Mouse (Mus musculus) midbrain, embryonic 16.5 days (tissue): ENCODE measurements at regions not wholly inside any gene's neighbourhood (a gene's known extent, or its start where the extent isn't known, plus 50 kb on each side); places are given as distances from the start of the nearest gene placed in this dataset.

Source experiments
- ATAC-seq: fragments of 200-750 bp; cut with Nextera tagmentation; 2 replicates; pipeline ENCODE4 v1.8.0; 2017; ENCODE audit warnings: moderate TSS enrichment
- H3K27ac ChIP-seq: fragments of 300-500 bp; sonication (generic); 2 replicates; pipeline ENCODE4 v1.5.1; 2014; ENCODE audit warnings: mild to moderate bottlenecking, low read length, mixed read lengths
- H3K27me3 ChIP-seq: fragments of 300-500 bp; sonication (generic); 2 replicates; pipeline ENCODE4 v1.6.1; 2014; ENCODE audit warnings: low read depth, low read length, mixed read lengths; ENCODE audit not compliant: control insufficient read depth, insufficient read depth
- H3K36me3 ChIP-seq: fragments of 300-500 bp; sonication (generic); 2 replicates; pipeline ENCODE4 v1.6.1; 2014; ENCODE audit warnings: mild to moderate bottlenecking, low read length, moderate library complexity, mixed read lengths; ENCODE audit not compliant: control insufficient read depth, insufficient read depth
- H3K4me1 ChIP-seq: fragments of 300-500 bp; sonication (generic); 2 replicates; pipeline ENCODE4 v1.6.1; 2014; ENCODE audit warnings: mild to moderate bottlenecking, low read length, mixed read lengths; ENCODE audit not compliant: control insufficient read depth, insufficient read depth
- H3K4me2 ChIP-seq: fragments of 300-500 bp; sonication (generic); 2 replicates; pipeline ENCODE4 v1.6.1; 2014; ENCODE audit warnings: mild to moderate bottlenecking, low read length, mixed read lengths
- H3K4me3 ChIP-seq: fragments of 300-500 bp; sonication (generic); 2 replicates; pipeline ENCODE4 v1.5.1; 2014; ENCODE audit warnings: low read depth, mild to moderate bottlenecking, low read length, moderate library complexity, mixed read lengths
- H3K9ac ChIP-seq: fragments of 300-500 bp; sonication (generic); 2 replicates; pipeline ENCODE4 v1.6.1; 2014; ENCODE audit warnings: low read depth, low read length, mixed read lengths
- H3K9me3 ChIP-seq: fragments of 300-500 bp; sonication (generic); replicated peaks from 2 replicates; pipeline ENCODE4 v1.6.1; 2014; ENCODE audit warnings: mild to moderate bottlenecking, low read length, mixed read lengths; ENCODE audit not compliant: control insufficient read depth, poor library complexity, severe bottlenecking
- WGBS: fragments of 180-500 bp; shearing (Covaris S2); extraction: QIAGEN DNeasy Blood & Tissue Kit; methylation state at CpG from one replicate; pipeline ENCODE4 v1.1.7; 2014; 5-methylcytosine and 5-hydroxymethylcytosine counted together

- no peaks in the 10 kb centered on the region for H3K9me3 ChIP-seq
- H3K4me2 ChIP-seq = no peak overlapping the region
- WGBS = 40% methylated on average over 3 of the region's 3 CpGs
- peak overlapping the region; percentile 59 for H3K27ac ChIP-seq
- H3K4me1 ChIP-seq = peaks cover 12% of the 10 kb centered on the region
- no peaks in the 10 kb centered on the region for H3K27me3 ChIP-seq
- peak; percentile 76 for ATAC-seq
- H3K9ac ChIP-seq = no peak overlapping the region
- H3K36me3 ChIP-seq = no peaks in the 10 kb centered on the region
- H3K4me3 ChIP-seq = no peak overlapping the region
Observed at GRCm38 (mm10) chr6:31923951-31924668, 125.9 kb upstream of the 1700012A03Rik start.

GRCm38 (mm10) chr6:31921561-31922152 lies 128.4 kb upstream of the 1700012A03Rik start:
- H3K4me1 ChIP-seq = peaks cover 12% of the 10 kb centered on the region
- no peaks in the 10 kb centered on the region for H3K9me3 ChIP-seq
- ATAC-seq = no peak
- no peaks in the 10 kb centered on the region for H3K36me3 ChIP-seq
- H3K9ac ChIP-seq = no peak overlapping the region
- no peak overlapping the region for H3K4me3 ChIP-seq
- H3K27ac ChIP-seq = no peak overlapping the region
- WGBS = 85% methylated on average over 9 of the region's 9 CpGs
- no peak overlapping the region for H3K4me2 ChIP-seq
- H3K27me3 ChIP-seq = no peaks in the 10 kb centered on the region

- Histone ChIP-seq H3K4me2 (no peak overlapping the region), H3K9ac (no peak overlapping the region), H3K27ac (no peak overlapping the region), H3K9me3 (no peaks in the 10 kb centered on the region), H3K36me3 (no peaks in the 10 kb centered on the region), H3K4me1 (no peaks in the 10 kb centered on the region), H3K4me3 (no peak overlapping the region), H3K27me3 (no peaks in the 10 kb centered on the region)
- ATAC-seq = no peak
- WGBS = 87% methylated on average over 13 of the region's 13 CpGs
Observed at GRCm38 (mm10) chr6:31917411-31918131, 132.5 kb upstream of the 1700012A03Rik start.

- 88% methylated on average over 2 of the region's 2 CpGs for WGBS
- Histone ChIP-seq H3K4me3 (no peak overlapping the region), H3K36me3 (no peaks in the 10 kb centered on the region), H3K27ac (no peak overlapping the region), H3K9ac (no peak overlapping the region), H3K4me2 (no peak overlapping the region), H3K27me3 (no peaks in the 10 kb centered on the region), H3K4me1 (no peaks in the 10 kb centered on the region), H3K9me3 (no peaks in the 10 kb centered on the region)
- ATAC-seq = no peak
Observed at GRCm38 (mm10) chr6:31901791-31902190, 148.3 kb upstream of the 1700012A03Rik start.

- no peak overlapping the region for H3K27ac ChIP-seq
- H3K9ac ChIP-seq = no peak overlapping the region
- H3K4me2 ChIP-seq = no peak overlapping the region
- 60% methylated on average over 3 of the region's 3 CpGs for WGBS
- ATAC-seq = no peak
- H3K4me3 ChIP-seq = no peak overlapping the region
- no peaks in the 10 kb centered on the region for H3K36me3 ChIP-seq
- no peaks in the 10 kb centered on the region for H3K27me3 ChIP-seq
- H3K9me3 ChIP-seq = no peaks in the 10 kb centered on the region
- H3K4me1 ChIP-seq = no peaks in the 10 kb centered on the region
Observed at GRCm38 (mm10) chr6:31899055-31899454, 151.0 kb upstream of the 1700012A03Rik start.

- Histone ChIP-seq H3K27ac (no peak overlapping the region), H3K4me1 (no peaks in the 10 kb centered on the region), H3K4me2 (no peak overlapping the region), H3K36me3 (no peaks in the 10 kb centered on the region), H3K27me3 (no peaks in the 10 kb centered on the region), H3K4me3 (no peak overlapping the region), H3K9me3 (no peaks in the 10 kb centered on the region), H3K9ac (no peak overlapping the region)
- no peak for ATAC-seq
- 7% methylated on average over 4 of the region's 4 CpGs for WGBS
Observed at GRCm38 (mm10) chr6:31898609-31899008, 151.4 kb upstream of the 1700012A03Rik start.

GRCm38 (mm10) chr6:31897001-31897400 lies 153.0 kb upstream of the 1700012A03Rik start:
- Histone ChIP-seq H3K27me3 (no peaks in the 10 kb centered on the region), H3K4me1 (no peaks in the 10 kb centered on the region), H3K36me3 (no peaks in the 10 kb centered on the region), H3K4me2 (no peak overlapping the region), H3K9me3 (no peaks in the 10 kb centered on the region), H3K4me3 (no peak overlapping the region), H3K27ac (no peak overlapping the region), H3K9ac (no peak overlapping the region)
- ATAC-seq = no peak
- 74% methylated on average over 3 of the region's 3 CpGs for WGBS

- ATAC-seq = no peak
- Histone ChIP-seq H3K27ac (no peak overlapping the region), H3K27me3 (no peaks in the 10 kb centered on the region), H3K4me1 (no peaks in the 10 kb centered on the region), H3K36me3 (no peaks in the 10 kb centered on the region), H3K9me3 (no peaks in the 10 kb centered on the region), H3K9ac (no peak overlapping the region), H3K4me3 (no peak overlapping the region), H3K4me2 (no peak overlapping the region)
- WGBS = 59% methylated on average over 3 of the region's 3 CpGs
Observed at GRCm38 (mm10) chr6:31895835-31896234, 154.2 kb upstream of the 1700012A03Rik start.

- WGBS = 16% methylated on average over 4 of the region's 4 CpGs
- no peak for ATAC-seq
- H3K4me1 ChIP-seq = no peaks in the 10 kb centered on the region; the same call in 1 of the 2 replicates
Observed at GRCm38 (mm10) chr6:31886931-31887330, 163.1 kb upstream of the 1700012A03Rik start.

More at GRCm38 (mm10) chr6:31886931-31887330, 163.1 kb upstream of the 1700012A03Rik start:
- H3K4me2 ChIP-seq = no peak overlapping the region
- H3K36me3 ChIP-seq = no peaks in the 10 kb centered on the region
- H3K9ac ChIP-seq = no peak overlapping the region
- no peak overlapping the region for H3K4me3 ChIP-seq
- H3K9me3 ChIP-seq = no peaks in the 10 kb centered on the region
- no peaks in the 10 kb centered on the region for H3K27me3 ChIP-seq
- H3K27ac ChIP-seq = no peak overlapping the region
